Mouse (Mus musculus): ENCODE data around the gene Sh2b2.
"Not testable (repeated sequence)": the region's sequence is repeated elsewhere in the genome, so short reads cannot be mapped to it uniquely, and the experiment has no call there.

Sh2b2 gene

DNA sequence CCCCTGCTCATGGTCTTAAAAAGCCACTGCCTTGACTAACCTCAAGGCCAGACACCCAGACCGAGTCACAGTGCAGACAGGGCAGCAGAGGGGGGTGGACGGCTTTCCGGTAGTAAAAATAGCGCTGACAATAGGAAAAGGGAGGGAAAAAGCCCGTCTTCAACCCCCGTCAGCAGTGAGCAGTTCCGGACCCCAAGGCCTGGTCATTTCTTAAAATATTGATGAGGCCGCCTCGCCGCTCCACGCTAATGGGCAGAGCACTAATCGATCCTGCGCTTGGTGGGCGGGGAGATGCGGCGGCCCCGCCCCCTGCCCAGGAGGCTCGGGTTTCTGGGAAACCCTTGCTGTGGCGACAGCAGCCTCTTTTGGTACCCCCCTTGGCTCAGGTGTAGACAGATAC lies 8.7 kb downstream of the Sh2b2 start:
- DNase-seq (ENCODE audit: low spot score): no peak

DNA sequence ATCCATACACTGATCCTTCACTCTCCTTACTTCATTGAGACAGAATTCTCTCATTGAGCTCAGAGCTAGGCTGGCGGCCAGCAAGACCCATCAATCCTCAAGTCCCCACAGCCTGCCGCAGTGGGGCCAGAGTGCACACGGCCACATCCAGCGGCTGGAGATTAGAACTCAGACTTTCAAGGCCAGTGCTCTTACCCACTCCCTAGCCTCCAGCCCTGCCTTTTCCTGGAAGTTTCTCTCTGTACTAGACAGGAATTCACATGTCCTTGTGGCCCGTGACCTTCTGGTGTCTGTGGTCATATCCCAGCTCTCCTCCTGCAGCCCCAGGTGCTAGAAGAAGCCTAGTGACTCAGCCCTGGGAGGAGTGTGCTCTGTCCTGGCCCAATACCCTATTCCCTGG lies 9.7 kb downstream of the Sh2b2 start:
- DNase-seq (ENCODE audit: low spot score): no peak

DNA sequence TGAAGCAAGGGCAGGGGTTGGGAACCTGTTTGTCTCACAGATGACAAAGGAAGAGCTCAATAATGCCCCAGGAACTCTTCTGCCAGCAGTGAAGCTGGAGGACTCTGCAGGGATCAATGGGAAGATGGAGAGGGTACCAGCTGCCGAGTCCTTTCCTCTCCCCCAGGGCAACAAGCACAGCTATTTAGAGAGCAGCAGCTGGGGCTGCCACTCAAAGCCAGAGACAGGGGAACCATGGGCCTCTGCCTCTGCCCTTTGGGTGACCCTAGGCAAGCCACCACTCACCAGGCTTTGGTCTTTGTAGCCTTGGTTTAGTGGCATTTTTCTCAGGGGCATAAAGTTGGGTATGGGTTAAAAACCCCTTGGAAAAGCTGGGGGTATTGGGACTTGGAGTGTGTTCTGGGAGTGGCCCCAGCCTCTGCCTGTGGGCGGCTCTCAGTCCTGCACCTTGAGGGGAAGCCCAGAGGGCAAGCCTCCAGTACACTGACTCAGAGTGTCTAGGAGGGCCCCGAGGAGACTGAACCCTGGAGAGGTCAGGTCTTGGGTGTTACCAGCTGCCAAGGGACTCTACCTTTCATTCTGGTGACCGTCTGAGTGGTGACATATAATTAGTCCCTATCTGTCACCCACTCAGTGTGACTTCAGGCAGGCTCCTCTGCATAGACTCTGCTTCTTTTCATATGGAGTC lies 15.9 kb downstream of the Sh2b2 start:
- no peak for DNase-seq (ENCODE audit: low spot score)

GRCm38 (mm10) chr5:136226246-136226876 lies 20.0 kb downstream of the Sh2b2 start:
- no peak for DNase-seq (ENCODE audit: low spot score)

GRCm38 (mm10) chr5:136218585-136218984 lies 27.8 kb downstream of the Sh2b2 start:
- no peak for DNase-seq (ENCODE audit: low spot score)

DNA sequence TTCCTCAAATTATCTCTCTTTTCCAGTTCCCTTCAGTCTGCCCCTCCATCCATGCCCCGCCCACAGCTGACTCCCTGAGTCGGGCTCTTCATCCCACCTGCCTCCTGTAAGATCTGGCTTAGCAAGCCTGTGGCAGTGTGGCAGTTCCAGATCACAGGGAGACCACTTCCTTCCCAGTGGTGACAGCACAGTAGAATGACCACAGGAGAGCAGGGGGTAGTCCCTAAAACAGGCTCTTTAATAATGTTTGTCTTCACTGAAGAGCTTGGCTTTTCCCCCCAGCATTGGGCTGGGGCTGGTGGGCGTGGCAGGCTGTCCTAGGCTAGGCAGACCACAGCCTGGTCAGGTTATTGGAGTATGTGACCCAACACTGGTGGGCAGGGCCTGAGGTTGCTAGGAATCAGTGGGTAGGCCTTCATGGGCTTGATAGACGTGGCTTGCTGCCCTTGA lies 28.4 kb downstream of the Sh2b2 start:
- DNase-seq (ENCODE audit: low spot score): no peak

- DNase-seq (ENCODE audit: low spot score): no peak
Measured at GRCm38 (mm10) chr5:136217004-136217665, 29.2 kb downstream of the Sh2b2 start.

DNA sequence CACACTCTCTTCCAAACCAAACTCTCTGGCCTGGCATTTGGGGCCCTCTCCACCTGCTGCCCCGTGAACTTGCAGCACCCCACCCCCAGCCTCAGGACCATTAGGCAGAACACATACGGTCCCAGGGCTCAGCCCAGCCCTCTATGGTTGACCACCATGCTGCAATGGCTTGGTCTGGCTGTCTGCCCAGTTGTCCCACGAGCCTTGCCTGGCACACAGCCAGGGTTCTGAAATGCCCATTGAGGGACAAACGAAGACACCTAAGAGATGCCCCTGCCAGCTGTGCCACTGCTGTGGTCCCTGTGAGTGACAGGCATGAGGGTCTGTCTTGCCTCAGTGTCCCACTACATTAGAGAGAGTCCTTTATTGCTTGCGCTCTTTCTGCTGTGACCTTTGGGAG lies 30.4 kb downstream of the Sh2b2 start:
- no peak for DNase-seq (ENCODE audit: low spot score)

- no peak for DNase-seq (ENCODE audit: low spot score)
Measured at GRCm38 (mm10) chr5:136215211-136215610, 31.1 kb downstream of the Sh2b2 start.

- no peak for DNase-seq (ENCODE audit: low spot score)
Measured at GRCm38 (mm10) chr5:136213716-136214115, 32.6 kb downstream of the Sh2b2 start.

- no peak for DNase-seq (ENCODE audit: low spot score)
Measured at GRCm38 (mm10) chr5:136212716-136213115, 33.6 kb downstream of the Sh2b2 start.

DNA sequence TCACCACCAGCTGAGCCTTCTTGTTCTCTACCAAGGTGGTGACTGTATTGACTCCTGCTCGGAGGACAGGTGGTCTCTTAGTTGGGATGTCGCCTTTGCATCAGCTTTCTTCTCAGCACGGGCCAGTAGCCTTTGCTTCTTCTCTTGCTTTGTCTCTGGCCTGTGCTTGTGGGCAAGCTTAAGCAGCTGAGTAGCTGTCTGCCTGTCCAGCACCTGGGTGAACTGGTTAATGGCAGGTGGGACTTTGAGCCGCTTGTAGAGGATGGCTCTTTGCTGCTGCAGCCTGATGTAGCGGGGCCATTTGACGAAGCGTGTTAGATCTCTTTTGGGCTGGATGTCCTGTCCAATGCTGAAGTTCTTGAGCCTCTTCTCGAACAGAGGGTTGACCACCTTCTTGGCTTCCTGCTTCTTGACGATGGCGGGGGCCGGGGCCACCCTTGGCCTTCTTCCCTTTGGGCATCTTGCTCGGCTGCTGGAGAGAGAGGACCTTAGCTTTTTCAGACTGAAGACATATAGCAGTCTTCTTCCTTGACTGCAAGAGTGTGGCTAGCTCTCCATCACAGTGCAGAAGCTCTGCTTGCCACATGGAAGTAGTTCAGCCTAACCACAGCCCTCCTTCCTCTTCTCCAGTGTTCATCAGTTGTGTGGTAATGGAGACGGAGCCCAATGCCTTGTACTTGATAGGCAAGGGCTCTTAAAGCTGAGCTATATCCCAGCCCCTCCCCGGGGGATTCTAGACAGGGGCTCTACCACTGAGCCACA lies 34.8 kb downstream of the Sh2b2 start:
- DNase-seq (ENCODE audit: low spot score): not testable (repeated sequence)

DNA sequence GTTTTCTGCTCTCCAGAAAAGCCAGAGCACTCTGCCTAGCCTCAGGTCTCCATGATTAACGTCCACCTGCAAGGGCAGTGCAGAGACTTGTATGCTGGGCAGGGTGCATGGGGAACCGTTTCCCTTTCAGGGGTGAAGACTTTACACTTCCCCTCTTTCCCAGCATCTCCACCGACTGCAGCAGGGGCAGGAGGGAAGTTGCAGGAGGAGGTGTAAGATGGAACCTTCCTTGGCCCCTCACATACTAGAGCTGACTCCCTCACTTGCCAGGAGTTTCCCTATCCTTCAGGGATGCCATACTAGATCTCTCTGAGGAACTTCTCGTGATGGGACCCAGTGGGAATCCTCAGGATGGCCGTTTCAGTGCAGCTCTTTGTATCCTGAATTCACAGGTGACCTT lies 35.8 kb downstream of the Sh2b2 start:
- no peak for DNase-seq (ENCODE audit: low spot score)

DNA sequence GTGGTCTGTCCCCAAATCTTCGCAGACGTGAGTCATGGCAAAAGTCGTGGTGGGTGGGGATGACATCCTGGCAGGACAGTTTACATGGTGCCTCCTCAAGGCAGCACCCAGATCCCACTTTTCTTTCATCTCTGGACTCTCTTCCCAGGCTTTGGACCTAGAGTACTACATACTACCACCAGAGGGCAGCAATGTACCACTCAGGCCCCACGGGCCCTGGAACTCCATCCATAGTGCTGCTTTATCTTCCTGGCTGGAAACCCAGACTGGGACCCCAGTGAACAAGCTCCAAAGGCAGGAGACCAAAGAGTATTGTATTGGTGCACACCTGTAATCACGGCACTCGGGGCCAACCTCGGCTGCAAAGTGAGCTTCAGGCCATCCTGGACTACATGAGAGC lies 44.5 kb downstream of the Sh2b2 start:
- no peak for DNase-seq (ENCODE audit: low spot score)

- DNase-seq (ENCODE audit: low spot score): no peak
Measured at GRCm38 (mm10) chr5:136199526-136199925, 46.8 kb downstream of the Sh2b2 start.

- DNase-seq (ENCODE audit: low spot score): peak; percentile 68
Measured at GRCm38 (mm10) chr5:136198474-136199391, 47.6 kb downstream of the Sh2b2 start, which contains the start of gene Prkrip1. TSS of gene Prkrip1 (minus strand) at chr5:136198963.

- DNase-seq (ENCODE audit: low spot score): no peak
Measured at GRCm38 (mm10) chr5:136191870-136192269, 54.5 kb downstream of the Sh2b2 start.

- no peak for DNase-seq (ENCODE audit: low spot score)
Measured at GRCm38 (mm10) chr5:136186723-136187122, 59.6 kb downstream of the Sh2b2 start.

GRCm38 (mm10) chr5:136183766-136184165 lies 62.6 kb downstream of the Sh2b2 start:
- DNase-seq (ENCODE audit: low spot score): no peak

DNA sequence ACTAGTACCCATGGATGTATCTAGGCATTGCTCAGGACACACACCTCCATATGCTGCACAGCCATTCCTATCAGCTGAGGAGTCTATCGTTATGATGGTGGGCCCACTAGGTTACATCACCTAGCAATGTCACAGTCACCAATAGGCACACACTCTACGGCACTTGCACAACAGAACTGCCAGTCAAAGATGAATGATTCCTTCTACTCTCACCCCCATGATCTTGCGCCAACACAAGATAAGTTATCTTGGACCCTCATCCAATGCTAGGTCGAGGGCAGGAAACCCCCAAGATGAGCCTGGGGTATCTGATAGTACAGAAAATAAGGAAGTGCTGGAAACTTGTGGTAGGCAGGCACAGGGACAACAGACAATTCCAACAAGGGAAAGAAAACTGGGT lies 63.5 kb downstream of the Sh2b2 start:
- no peak for DNase-seq (ENCODE audit: low spot score)

GRCm38 (mm10) chr5:136182049-136182448 lies 64.3 kb downstream of the Sh2b2 start:
- DNase-seq (ENCODE audit: low spot score): no peak

Measured in urinary bladder, postnatal 10 days (tissue).